Mouse (Mus musculus) lung, embryonic 14.5 days (tissue): ENCODE data around the gene Sh3rf3. TPM values are rescaled to one million over a fixed set of nuclear protein-coding genes. Genes with fewer than 3 reads are reported as not detected.

ENCODE experiments used
- ATAC-seq: fragments of 200-750 bp; cut with Nextera tagmentation; 2 replicates; pipeline ENCODE4 v1.8.0; 2017; ENCODE audit warnings: mild to moderate bottlenecking, moderate TSS enrichment, moderate library complexity; ENCODE audit not compliant: insufficient read depth
- DNase-seq: peaks from one replicate; pipeline ENCODE4 v3.0.0-alpha.2; 2015
- H3K27ac ChIP-seq: fragments of 300-500 bp; sonication (generic); 2 replicates; pipeline ENCODE4 v1.5.1; 2014; ENCODE audit warnings: low read depth, mild to moderate bottlenecking, moderate library complexity
- H3K27me3 ChIP-seq: fragments of 300-500 bp; sonication (generic); 2 replicates; pipeline ENCODE4 v1.6.1; 2014; ENCODE audit warnings: low read length, control low read depth; ENCODE audit not compliant: insufficient read depth
- H3K36me3 ChIP-seq: fragments of 300-500 bp; sonication (generic); 2 replicates; pipeline ENCODE4 v1.6.1; 2014; ENCODE audit warnings: control low read depth; ENCODE audit not compliant: insufficient read depth
- H3K4me1 ChIP-seq: fragments of 300-500 bp; sonication (generic); 2 replicates; pipeline ENCODE4 v1.6.1; 2014; ENCODE audit warnings: antibody characterized with exemption, control low read depth; ENCODE audit not compliant: insufficient read depth
- H3K4me2 ChIP-seq: fragments of 300-500 bp; sonication (generic); 2 replicates; pipeline ENCODE4 v1.6.1; 2014; ENCODE audit warnings: mild to moderate bottlenecking
- H3K4me3 ChIP-seq: fragments of 300-500 bp; sonication (generic); 2 replicates; pipeline ENCODE4 v1.5.1; 2014; ENCODE audit warnings: low read depth, low read length
- H3K9ac ChIP-seq: fragments of 300-500 bp; sonication (generic); 2 replicates; pipeline ENCODE4 v1.6.1; 2014
- H3K9me3 ChIP-seq: fragments of 300-500 bp; sonication (generic); 2 replicates; pipeline ENCODE4 v1.6.1; 2016; ENCODE audit warnings: low read depth, low read length, control low read depth
- CTCF ChIP-seq: IDR thresholded peaks from 2 replicates; pipeline ENCODE4 v1.5.1; 2016; ENCODE audit warnings: antibody characterized with exemption, low read depth
- WGBS: fragments of 180-500 bp; shearing (Covaris S2); extraction: QIAGEN DNeasy Blood & Tissue Kit; methylation state at CpG from one replicate; pipeline ENCODE4 v1.1.7; 2014; 5-methylcytosine and 5-hydroxymethylcytosine counted together
- polyA plus RNA-seq: library from polyadenylated mRNA; unstranded; fragments of >200 nt; fragmentation: Nextera tagmentation; extraction: Ambion mirVana; gene quantifications from 2 replicates; pipeline ENCODE4 v1.2.1, GENCODE M21; 2014

Gene Sh3rf3
- polyA plus RNA-seq, result 2.1 and 3.3 TPM in 2 replicates

DNA sequence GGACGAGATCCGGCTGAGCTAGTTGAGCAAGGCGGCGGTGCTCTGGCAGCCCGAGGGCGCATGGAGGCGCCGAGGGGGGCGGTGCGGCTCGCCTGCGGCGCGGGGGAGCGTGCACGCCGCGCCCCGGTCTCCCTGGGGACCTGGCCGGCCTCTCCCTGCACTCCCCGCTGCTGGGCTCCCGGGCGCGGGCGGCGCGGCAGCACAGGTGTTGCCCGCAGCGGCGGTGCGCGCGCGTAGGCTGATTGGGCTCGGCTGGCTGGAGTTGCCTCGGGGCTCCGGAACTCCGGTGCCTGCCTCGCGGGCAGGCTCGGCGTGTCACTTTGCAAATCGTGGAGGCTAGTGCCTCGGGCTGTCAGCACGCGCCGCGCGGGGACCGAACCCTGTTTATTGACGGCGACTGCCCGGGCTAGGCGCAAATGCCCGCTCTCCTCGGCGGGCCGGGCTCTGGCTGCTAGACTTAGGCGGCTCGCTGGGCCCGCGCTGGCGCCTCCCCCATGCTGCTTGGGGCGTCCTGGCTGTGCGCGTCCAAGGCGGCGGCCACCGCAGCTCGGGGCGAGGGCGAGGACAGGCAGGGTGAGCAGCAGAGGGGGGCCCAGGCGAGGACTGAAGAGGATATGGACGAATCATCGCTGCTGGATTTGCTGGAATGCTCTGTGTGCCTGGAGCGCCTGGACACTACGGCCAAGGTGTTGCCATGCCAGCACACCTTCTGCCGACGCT lies at the start of gene Sh3rf3:
Gene Sh3rf3, plus strand, starts transcription at position 279 of the 720 bp plus-strand sequence.
- ATAC-seq, result peak; percentile 67
- Histone ChIP-seq H3K4me2 (peak within 1 kb of the TSS; percentile 98), H3K9me3 (no peaks in the 10 kb centered on the region), H3K36me3 (no peaks in the 10 kb centered on the region), H3K9ac (peak within 1 kb of the TSS; percentile 58), H3K27ac (peak within 1 kb of the TSS; percentile 26; the same call in 1 of the 2 replicates), H3K4me1 (no peaks in the 10 kb centered on the region), H3K27me3 (peaks cover 25% of the 10 kb centered on the region), H3K4me3 (peak within 1 kb of the TSS; percentile 62)
- WGBS, result under 1% methylated on average over 78 of the region's 79 CpGs
- no peak for TF ChIP-seq CTCF
- peak; percentile 53 for DNase-seq

DNA sequence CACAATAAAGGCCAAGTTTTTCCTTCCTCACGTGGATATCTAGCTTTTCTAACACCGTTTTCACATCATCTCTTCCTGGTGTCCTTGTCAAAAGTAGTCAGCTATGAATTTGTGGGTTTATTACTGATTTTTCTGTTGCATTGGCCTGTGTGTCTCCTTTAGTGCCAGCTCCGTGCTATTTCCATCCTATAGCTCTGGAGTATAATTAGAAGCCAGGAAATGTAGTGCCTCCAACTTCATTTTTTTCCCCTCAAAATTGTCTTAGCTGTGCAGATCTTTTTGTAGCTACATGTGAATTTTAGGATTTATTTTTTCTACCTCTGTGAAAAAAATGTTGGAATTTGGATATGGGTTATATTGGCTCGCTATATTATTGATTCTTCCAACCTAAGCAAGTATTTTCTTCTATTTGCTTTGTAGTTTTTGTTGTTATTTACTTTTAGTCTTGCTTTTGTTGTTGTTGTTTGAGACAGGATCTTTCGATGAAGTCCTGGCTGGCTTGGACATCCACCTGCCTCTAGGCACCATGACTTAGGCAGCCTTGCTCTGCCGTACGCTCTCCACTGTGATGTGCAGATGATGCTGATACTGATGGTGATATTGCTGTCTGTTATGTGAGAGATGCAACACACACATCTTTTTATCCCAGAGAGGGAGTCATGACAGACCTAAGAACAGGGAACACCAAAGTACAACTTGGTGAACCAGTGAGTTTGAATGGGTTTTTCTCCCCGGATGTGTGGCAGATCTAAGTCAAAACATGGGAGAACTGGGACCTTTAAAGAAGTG lies 24.5 kb upstream of the Sh3rf3 start:
- Histone ChIP-seq H3K36me3 (no peaks in the 10 kb centered on the region), H3K9me3 (no peaks in the 10 kb centered on the region), H3K4me3 (no peak overlapping the region), H3K4me1 (no peaks in the 10 kb centered on the region), H3K27ac (no peak overlapping the region), H3K27me3 (no peaks in the 10 kb centered on the region), H3K9ac (no peak overlapping the region), H3K4me2 (no peak overlapping the region)
- WGBS, result 80% methylated on average over 8 of the region's 8 CpGs
- no peak for TF ChIP-seq CTCF
- DNase-seq, result no peak
- no peak for ATAC-seq

DNA sequence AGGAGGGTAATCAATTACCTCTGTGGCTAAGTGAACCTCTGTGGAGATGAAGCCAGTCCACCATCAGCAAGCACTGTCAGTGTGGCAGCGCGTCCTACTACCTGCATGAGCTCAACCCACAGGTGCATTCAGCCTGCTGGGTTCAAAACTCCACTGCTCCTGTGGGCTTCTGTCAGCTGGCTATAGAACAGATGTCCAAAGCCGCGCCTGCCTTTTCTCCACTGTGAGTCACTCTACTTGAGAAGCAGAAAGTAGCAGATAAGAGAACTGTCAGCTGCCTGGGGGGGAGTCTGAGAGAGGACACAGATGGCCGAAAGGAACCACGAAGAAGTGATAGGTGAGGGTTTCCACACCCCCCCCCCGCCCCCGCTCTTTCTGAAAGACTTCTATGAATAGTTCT lies 15.6 kb upstream of the Sh3rf3 start:
- H3K4me1 ChIP-seq, result no peaks in the 10 kb centered on the region
- no peak for TF ChIP-seq CTCF
- no peak overlapping the region for H3K4me2 ChIP-seq
- DNase-seq (no peak), ATAC-seq (no peak)
- 73% methylated on average over 8 of the region's 8 CpGs for WGBS
- no peaks in the 10 kb centered on the region for H3K9me3 ChIP-seq
- no peaks in the 10 kb centered on the region for H3K27me3 ChIP-seq
- H3K4me3 ChIP-seq, result no peak overlapping the region
- H3K9ac ChIP-seq, result no peak overlapping the region
- H3K36me3 ChIP-seq, result no peaks in the 10 kb centered on the region
- H3K27ac ChIP-seq, result no peak overlapping the region

DNA sequence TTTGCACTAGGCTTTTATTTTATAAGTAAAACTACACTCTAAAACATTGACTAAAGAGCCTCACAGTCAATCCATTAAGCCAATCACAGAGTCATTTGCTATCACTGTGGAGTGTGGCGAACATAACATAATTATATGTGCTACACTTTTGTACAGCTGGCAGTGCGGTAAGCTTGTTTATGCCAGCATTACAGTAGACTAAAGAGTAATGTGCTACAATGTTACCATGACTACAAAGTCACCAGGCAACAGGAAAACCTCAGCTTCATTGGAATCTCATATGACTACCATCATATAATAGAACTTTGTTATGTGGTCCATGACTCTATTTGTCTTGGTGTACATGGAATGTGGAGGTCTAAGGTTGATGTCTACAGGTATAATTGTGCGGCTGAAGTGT lies 15.0 kb upstream of the Sh3rf3 start:
- Histone ChIP-seq H3K9ac (no peak overlapping the region), H3K36me3 (no peaks in the 10 kb centered on the region), H3K4me3 (no peak overlapping the region), H3K4me2 (no peak overlapping the region), H3K27ac (no peak overlapping the region), H3K9me3 (no peaks in the 10 kb centered on the region), H3K27me3 (no peaks in the 10 kb centered on the region), H3K4me1 (no peaks in the 10 kb centered on the region)
- no peak for TF ChIP-seq CTCF
- WGBS, result 61% methylated on average over 3 of the region's 3 CpGs
- DNase-seq (no peak), ATAC-seq (no peak)

DNA sequence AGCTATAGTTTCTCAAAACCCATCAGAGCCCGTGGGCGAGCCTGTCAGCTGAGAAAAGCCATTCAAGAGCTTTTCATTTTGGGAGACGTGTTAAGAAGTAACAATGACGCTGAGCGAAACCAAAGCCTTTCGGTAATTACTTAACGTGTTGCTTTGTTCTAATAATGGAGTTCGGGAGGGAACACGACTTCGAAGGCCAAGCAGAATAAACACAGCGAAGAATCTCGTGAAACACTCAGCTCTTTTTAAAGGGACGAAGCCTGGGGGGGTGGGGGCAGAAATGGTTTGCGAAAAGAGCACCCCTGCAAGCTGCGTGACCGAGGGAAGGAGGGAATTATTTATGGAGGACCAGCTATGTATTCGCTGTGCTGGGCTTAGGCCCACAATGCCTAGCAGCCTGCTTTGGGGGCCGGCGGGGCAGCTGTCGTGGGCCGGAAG lies 12.1 kb upstream of the Sh3rf3 start:
- Histone ChIP-seq H3K4me3 (no peak overlapping the region), H3K27me3 (no peaks in the 10 kb centered on the region), H3K4me1 (no peaks in the 10 kb centered on the region), H3K27ac (no peak overlapping the region), H3K9ac (no peak overlapping the region), H3K36me3 (no peaks in the 10 kb centered on the region), H3K9me3 (no peaks in the 10 kb centered on the region), H3K4me2 (no peak overlapping the region)
- ATAC-seq (no peak), DNase-seq (no peak)
- 73% methylated on average over 21 of the region's 21 CpGs for WGBS
- no peak for TF ChIP-seq CTCF

DNA sequence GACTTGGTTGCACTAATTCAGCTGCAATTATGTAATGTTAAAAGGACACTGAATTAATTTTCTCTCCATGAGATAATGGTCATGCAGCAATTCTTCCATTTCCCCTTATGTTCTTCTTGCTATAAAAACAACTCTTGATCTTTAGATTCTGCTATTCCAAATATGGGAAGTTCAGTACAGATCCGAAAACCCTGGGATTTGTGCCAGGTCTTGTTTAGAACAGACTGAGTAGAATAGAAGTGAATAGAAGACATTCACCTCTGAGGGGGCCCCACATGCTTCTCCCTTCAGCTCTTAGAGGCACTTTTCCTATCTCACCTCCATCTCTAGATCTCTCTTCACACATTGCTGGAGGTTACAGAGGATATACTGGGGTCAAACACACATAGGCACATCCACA lies 10.8 kb upstream of the Sh3rf3 start:
- Histone ChIP-seq H3K4me1 (no peaks in the 10 kb centered on the region), H3K36me3 (no peaks in the 10 kb centered on the region), H3K4me3 (no peak overlapping the region), H3K9ac (no peak overlapping the region), H3K27ac (no peak overlapping the region), H3K9me3 (no peaks in the 10 kb centered on the region), H3K27me3 (no peaks in the 10 kb centered on the region), H3K4me2 (no peak overlapping the region)
- no peak for TF ChIP-seq CTCF
- ATAC-seq, result no peak
- WGBS, result 27% methylated on average over 1 of the region's 1 CpGs
- DNase-seq, result peak; percentile 68

DNA sequence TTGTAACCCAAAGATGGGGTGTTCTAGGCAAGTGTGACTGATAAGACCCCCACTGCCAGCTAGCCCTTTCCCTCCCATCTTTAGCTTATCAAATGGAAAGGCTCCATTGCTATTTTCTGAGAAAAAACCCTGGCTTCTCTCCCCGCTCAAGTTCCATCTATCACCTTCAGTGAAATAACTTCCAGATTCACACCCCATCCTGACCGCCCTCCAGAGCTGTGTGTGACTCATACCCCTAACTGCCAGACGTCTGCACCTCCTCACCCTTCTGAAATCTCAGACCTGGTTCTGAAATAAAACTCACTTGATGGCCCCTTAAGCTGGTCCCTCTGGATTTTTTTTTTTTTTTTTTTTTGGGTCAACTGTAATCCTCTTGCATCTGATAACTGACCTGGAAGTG lies 5.2 kb upstream of the Sh3rf3 start:
- H3K36me3 ChIP-seq, result no peaks in the 10 kb centered on the region
- 34% methylated on average over 3 of the region's 3 CpGs for WGBS
- no peaks in the 10 kb centered on the region for H3K4me1 ChIP-seq
- H3K4me2 ChIP-seq, result no peak overlapping the region
- no peak overlapping the region for H3K27ac ChIP-seq
- H3K4me3 ChIP-seq, result no peak overlapping the region
- no peak overlapping the region for H3K9ac ChIP-seq
- H3K9me3 ChIP-seq, result no peaks in the 10 kb centered on the region
- DNase-seq (no peak), ATAC-seq (no peak)
- peaks cover 6% of the 10 kb centered on the region for H3K27me3 ChIP-seq
- TF ChIP-seq CTCF, result no peak
